Mouse (Mus musculus) CH12.LX (cell line): Measurements from ENCODE around the gene Dvl2.

ENCODE experiments used
- CTCF ChIP-seq, 2 experiments: IDR thresholded peaks in 1 of 2; conservative IDR thresholded peaks in 1 of 2; 2 replicates each; pipeline ENCODE4 v1.5.1; 2011 to 2012; ENCODE audit warnings: low read depth in 2 of 2, low read length in 2 of 2, improper control_type of control experiment in 1 of 2, inconsistent platforms in 1 of 2, mild to moderate bottlenecking in 1 of 2, moderate library complexity in 1 of 2
- E2F4 ChIP-seq: IDR thresholded peaks from 2 replicates; pipeline ENCODE4 v1.6.1; 2011; ENCODE audit warnings: low read depth, low read length, improper control_type of control experiment; ENCODE audit not compliant: insufficient replicate concordance
- GABPA ChIP-seq: IDR thresholded peaks from 2 replicates; pipeline ENCODE4 v1.6.1; 2012; ENCODE audit warnings: low read depth, low read length, improper control_type of control experiment, inconsistent platforms; ENCODE audit not compliant: insufficient replicate concordance
- MAX ChIP-seq: IDR thresholded peaks from 2 replicates; pipeline ENCODE4 v1.6.1; 2011; ENCODE audit warnings: low read length, improper control_type of control experiment
- NELFE ChIP-seq: IDR thresholded peaks from 2 replicates; pipeline ENCODE4 v1.6.1; 2011; ENCODE audit warnings: low read depth, low read length, improper control_type of control experiment
- NRF1 ChIP-seq: IDR thresholded peaks from 2 replicates; pipeline ENCODE4 v1.6.1; 2014; ENCODE audit warnings: low read depth, mild to moderate bottlenecking, inconsistent platforms, low read length, improper control_type of control experiment, moderate library complexity
- RAD21 ChIP-seq: IDR thresholded peaks from 2 replicates; pipeline ENCODE4 v1.6.1; 2011; ENCODE audit warnings: low read depth, mild to moderate bottlenecking, low read length, improper control_type of control experiment, moderate library complexity
- TCF12 ChIP-seq: IDR thresholded peaks from 2 replicates; pipeline ENCODE4 v1.6.1; 2014; ENCODE audit warnings: low read depth, mild to moderate bottlenecking, inconsistent platforms, low read length, improper control_type of control experiment
- USF2 ChIP-seq: conservative IDR thresholded peaks from 2 replicates; pipeline ENCODE4 v1.6.1; 2011; ENCODE audit warnings: low read depth, low read length, improper control_type of control experiment
- ZC3H11A ChIP-seq: IDR thresholded peaks from 2 replicates; pipeline ENCODE4 v1.6.1; 2012; ENCODE audit warnings: low read depth, mild to moderate bottlenecking, inconsistent platforms, low read length, improper control_type of control experiment

DNA sequence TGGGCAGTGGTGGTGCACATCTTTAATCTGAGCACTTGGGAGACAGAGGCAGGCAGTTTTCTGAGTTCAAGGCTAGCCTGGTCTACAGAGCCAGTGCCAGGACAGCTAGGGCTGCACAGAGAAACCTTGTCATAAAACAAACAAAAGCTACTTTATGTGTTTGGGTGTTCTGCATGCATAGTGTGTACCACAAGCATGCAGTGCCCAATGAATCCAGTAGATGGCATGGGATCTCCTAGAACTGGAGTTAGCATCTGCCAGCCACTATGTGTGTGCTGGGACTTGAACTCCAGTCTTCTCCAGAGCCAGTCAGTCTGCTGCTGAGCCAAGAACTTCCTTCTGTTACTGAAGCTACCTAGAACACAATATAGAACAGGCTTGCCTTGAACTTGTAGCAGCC lies 1.5 kb downstream of the Dvl2 start:
- no peak for TF ChIP-seq MAX
- TF ChIP-seq TCF12 = no peak
- no peak for TF ChIP-seq ZC3H11A
- TF ChIP-seq NRF1 = no peak
- no peak for TF ChIP-seq E2F4
- peak; percentile 73 to 75 for TF ChIP-seq CTCF (conservative IDR thresholded peaks at IDR 0.05 in 1 of 2, IDR thresholded peaks at IDR 0.05 in 1 of 2; ENCODE audit: low read depth in 2 of 2, low read length in 2 of 2)
- no peak for TF ChIP-seq GABPA
- no peak for TF ChIP-seq USF2
- TF ChIP-seq RAD21 = peak; percentile 63
- TF ChIP-seq NELFE = no peak
